Mouse (Mus musculus): ENCODE results near the gene Tuba1a.

Gene Tuba1a

DNA sequence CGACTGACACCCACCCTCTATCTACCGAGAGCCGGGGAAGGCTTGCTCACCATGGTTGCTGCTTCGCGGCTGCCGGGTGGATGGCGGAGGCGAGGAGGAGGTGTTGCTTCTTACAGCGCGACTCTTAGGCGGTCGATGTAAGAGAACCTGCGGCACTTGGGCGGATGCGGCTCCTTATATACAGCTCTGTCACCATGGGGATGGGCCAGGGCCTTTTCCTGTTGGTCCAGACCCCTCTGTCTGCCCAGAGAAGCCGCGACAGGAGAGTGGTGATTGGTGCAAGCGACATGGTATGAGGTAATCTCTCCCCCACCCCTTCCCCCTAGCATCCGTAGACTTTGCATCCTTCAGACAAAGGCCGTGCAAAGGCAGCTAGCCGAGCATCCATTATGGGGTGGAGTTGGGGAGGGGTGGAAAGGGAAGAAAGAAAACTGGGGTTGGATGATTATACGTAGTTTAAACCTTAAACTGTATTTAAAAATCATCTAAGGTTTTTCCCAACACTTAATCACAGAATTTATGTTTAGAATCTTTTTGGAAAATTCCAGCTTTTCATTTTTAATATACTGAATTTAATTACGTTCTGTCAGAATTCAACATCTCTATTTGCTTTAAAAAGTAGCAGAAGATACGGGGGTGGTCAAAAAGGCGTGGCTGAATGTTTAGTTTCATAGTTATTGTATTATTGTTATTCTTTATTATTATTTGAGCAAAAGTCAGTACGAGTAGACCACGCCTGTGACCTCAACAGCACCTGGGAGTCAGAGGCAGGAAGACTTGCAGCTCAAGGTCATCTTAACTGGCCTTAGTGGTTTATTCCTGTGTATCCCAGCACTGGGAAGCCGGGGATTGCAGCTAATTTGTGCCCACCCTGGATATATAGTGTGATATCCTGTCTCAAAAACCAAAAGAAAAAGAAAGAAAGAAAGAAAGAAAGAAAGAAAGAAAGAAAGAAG is at the start of gene Tuba1a, which contains the start of gene Gm49450:
TSS of gene Tuba1a (minus strand) at position 303 of the 956 bp plus-strand sequence.
TSS of gene Gm49450 (minus strand) at position 151 of the 956 bp plus-strand sequence.
- peak; percentile 96 to 97 for DNase-seq (ENCODE audit: low spot score in 2 of 2)

DNA sequence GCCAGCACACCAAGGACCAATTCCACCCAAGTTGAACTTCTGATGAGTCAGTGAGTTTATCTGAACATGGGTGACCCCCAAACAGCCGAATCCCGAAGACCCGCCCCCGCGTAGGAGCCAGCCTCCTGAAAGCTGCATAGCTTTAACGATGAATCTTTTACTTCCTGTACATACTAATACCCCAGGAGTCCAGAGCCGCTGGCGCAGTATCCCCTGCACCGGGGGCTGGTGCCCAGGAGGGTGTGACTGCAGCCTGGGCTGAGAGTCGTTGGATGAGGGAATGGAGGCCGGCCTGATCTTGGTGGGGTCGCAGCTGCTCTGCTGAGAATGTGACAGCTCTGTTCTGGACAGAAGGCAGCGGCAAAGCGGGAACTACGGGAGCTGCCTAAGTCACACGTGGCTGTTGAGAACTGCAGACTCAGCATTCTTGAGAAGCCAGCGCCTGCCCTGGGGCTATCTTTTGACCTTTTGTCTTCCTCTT is 48.0 kb upstream of the Tuba1a start:
- no peak for DNase-seq (ENCODE audit: low spot score in 2 of 2)

- DNase-seq (ENCODE audit: low spot score in 2 of 2): peak in 1 of 2 experiments; percentile 37
Measured at GRCm38 (mm10) chr15:99000535-99001283, 47.2 kb upstream of the Tuba1a start.

- no peak for DNase-seq (ENCODE audit: low spot score in 2 of 2)
Measured at GRCm38 (mm10) chr15:98998775-98999157, 45.3 kb upstream of the Tuba1a start.

GRCm38 (mm10) chr15:98997938-98998774 is 44.7 kb upstream of the Tuba1a start:
- no peak for DNase-seq (ENCODE audit: low spot score in 2 of 2)

- no peak for DNase-seq (ENCODE audit: low spot score in 2 of 2)
Measured at GRCm38 (mm10) chr15:98996840-98997239, 43.3 kb upstream of the Tuba1a start.

DNA sequence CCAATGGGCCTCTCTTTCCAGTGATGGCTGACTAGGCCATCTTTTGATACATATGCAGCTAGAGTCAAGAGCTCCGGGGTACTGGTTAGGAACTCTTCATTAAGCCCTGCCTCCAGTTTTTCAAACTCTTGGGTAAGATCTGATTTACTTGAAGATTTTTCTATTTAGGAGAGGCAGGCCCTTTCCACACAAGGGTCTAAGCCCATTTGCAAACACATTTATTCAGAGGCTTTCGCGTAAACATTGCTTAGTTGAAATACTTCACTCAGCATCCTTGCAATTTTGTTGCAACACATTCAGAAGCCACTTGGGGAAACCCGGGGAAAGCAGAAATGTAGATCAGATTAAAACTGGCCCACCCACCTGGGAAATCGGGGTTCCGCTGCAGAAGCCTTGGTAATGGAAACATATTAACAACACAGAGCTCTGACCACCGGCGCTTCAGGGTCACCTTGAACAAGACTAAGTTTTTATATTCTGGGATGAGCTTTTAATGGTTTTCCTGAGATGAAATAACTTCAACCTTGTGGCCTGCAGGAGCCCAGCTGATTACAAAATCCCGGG is 41.5 kb upstream of the Tuba1a start:
- DNase-seq (ENCODE audit: low spot score in 2 of 2): no peak

DNA sequence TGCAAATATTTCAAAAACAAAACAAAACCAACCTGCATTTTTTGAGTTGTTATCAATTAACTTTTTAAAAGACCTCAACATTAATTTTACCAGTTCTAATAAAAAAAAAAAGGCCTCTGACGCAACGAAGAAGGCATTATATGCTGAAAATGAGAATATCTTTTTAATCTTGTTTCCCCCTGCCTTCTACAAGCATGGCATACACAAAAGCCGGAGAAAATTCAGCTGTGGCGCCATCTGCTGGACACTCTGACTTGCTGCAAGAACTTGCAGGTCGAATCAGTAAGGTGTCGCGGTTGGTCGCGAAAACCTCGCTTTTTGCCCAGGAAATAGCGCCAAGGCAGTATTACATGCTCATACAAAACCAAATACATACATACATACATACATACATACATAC is 40.4 kb upstream of the Tuba1a start:
- peak; percentile 78 to 81 for DNase-seq (ENCODE audit: low spot score in 2 of 2)

DNA sequence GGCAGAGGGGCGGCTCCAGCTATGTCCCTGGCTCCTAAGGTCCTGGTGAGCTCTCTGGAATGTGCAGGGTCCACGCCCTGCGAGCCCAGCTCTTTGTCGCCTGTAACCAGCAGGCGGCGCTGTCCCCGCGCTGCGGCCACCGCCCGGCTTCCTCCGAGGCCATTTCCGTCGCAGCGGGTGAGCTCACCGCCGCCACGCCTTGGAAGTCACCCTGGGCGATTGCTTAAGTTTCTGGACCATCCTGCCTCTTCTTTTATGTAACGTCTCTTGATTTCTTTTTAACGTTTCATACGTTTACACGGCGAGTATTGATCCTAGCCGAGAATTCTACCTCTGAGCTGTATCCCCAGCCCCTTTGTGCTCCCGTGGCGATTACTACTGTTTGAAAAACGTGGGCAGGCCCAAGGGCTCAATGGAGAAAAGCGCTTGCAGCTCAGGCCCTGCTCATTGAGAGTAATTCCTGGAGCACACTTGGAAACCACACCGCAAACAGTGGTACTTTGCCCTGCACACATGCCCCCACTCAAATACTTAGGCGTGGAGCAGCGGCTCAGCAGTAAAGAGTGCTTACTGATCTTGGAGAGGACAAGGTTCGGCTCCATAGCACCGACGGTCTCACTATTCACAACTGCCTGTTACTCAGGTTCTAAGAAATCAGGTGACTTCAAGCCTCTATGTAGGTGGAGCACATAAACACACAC is 39.7 kb upstream of the Tuba1a start:
- DNase-seq (ENCODE audit: low spot score in 2 of 2): peak; percentile 84 to 93

- DNase-seq (ENCODE audit: low spot score in 2 of 2): peak; percentile 60 to 80
Measured at GRCm38 (mm10) chr15:98992086-98992912, 38.8 kb upstream of the Tuba1a start.

GRCm38 (mm10) chr15:98991540-98992050 is 38.1 kb upstream of the Tuba1a start:
- no peak for DNase-seq (ENCODE audit: low spot score in 2 of 2)

DNA sequence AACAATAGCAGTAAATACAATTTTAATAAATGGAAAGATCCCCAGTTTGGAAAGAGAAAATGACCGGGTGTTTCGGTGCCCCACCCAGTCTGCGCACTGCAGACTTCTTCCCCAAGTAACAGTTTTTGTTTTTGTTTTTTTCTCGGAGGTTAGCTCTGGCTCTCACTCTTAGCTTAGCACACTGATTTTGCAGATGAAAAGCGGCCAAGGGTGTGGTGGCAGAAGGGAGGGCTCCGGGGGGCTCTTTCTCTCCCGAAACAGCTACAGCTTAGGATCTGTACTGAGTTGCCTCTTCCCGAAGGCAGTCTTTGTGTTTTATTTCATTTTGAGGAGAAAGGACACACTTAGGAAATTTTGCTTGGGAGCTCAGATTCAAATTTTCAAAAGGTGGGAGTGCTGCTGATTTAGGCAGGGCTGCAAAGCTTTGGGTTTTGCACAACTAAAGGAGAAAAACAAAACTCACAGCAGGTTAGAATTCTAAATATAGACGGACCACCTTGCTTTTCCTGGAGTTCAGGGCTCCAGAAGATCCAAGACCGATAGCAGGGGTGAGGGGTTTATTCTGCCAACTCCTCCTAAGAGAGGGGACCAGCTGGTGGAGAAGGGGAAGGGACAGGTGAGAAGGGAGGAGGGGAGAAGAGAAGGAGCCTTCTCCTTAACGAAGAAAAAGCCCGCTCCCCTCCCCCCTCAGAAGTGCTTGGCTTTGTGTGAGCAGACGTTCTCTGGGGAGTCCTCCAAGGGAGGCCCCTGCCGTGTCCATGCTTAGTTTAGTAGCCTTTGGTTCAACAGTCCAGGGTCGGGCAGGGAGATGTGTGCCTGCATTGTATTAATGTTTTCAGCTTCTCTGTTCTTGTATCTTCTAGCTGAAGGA is 37.4 kb upstream of the Tuba1a start:
- no peak for DNase-seq (ENCODE audit: low spot score in 2 of 2)

DNA sequence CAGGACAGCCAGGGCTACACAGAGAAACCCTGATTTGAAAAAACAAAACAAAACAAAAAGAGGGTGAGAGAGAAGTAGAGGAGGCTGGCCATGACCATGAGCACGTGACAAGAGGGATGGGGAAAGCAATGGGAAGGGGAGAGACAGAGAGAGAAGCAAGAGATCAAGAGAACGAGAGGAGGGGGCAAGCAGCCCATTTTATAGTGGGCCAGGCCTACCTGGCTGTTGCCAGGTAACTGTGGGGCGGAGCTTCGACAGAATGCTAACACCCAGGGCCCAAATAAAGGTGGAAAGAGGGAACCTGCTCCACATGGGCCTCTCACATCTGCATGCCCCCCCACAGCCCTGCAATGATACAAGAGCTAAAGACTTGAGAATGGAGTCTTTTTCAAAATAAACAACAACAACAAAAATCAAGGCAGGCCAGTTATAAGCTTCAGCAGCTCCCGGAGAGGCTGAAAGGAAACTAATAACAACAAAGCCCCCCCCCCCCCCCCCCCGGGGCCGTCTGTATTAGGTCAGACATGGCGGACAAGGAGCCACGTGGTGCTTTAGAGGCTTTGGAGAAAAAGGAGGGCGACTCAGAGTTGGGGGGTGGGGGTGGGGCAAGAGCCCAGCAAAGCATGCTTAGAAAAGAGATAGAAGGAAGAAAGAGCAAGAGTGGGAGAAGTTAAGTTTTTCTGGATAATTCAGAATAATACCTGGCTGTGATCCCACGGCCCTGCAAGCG is 36.4 kb upstream of the Tuba1a start:
- no peak for DNase-seq (ENCODE audit: low spot score in 2 of 2)

- DNase-seq (ENCODE audit: low spot score in 2 of 2): no peak
Measured at GRCm38 (mm10) chr15:98988787-98989186, 35.3 kb upstream of the Tuba1a start.

DNA sequence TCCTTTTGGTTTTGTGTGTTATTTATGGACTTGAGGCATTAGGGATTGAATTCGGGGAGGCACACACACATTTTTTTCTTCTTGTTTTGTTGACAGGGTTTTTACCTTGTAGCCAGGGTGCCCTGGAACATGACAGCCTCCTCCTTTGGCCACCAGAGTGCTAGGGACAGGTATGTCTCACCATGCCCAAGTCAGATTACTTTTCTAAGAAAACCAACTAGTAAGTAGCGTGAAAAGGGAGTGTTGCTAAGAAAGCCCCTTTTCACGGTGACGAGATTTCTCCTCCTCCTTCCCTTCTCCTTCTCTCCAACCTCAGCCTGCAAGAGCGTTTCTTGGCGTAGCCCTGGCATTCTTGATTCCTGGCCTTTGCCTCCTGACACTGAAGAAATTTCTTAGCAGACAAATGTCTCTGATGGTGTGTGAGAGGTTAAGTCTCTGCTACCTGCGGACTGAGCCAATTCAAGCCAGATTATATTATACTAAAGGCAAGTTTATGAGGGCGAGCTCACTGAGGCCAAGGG is 34.2 kb upstream of the Tuba1a start:
- DNase-seq (ENCODE audit: low spot score in 2 of 2): no peak

DNA sequence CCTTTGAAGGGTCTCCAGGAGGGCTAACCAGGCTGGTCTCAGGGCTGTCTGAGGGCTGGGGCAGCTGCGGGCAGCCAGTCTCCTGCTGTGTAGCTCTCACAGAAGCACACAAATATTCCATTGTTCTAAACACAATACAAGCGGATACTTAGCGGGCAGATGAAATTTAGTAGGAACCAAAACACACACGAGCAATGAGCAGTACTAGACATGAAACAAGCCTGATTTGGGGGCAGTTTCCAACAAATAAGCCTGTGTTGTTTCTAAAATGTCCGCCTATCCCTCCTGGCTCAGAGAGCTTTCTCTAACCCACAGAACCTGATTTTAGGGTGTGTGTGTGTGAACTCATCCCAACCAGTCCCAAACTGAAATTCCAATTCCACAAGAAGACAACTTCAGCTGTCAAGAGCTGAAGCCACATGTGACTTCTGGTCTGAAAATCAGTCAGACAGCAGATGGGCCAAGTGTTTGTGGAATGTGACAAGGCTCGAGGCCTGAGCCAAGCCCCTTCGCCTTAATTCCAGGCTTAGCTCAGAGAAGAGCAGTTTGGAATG is 33.7 kb upstream of the Tuba1a start:
- no peak for DNase-seq (ENCODE audit: low spot score in 2 of 2)
